In genomic region chr11:80771596-80772250, GRCm38 (mm10) we compare ENCODE assay signal across 22 mouse cellular contexts. TPM values are rescaled to one million over a fixed set of nuclear protein-coding genes. Genes with fewer than 3 reads are reported as not detected.
"Had no signal": no experiment of that assay in that cellular context is flagged by ENCODE, and none has a peak within 500 bp of the region (broad histone marks: within the 10 kb centered on the region; RNA-seq: fewer than 3 reads in every experiment).

No protein-coding gene starts in this region.

- H3K4me3 ChIP-seq: kidney, embryonic 15.5 days; limb, embryonic 10.5 days; limb, embryonic 13.5 days; liver, embryonic 12.5 days; liver, embryonic 15.5 days; lung, embryonic 15.5 days; midbrain, embryonic 12.5 days; midbrain, embryonic 15.5 days; neural tube, embryonic 12.5 days; neural tube, embryonic 15.5 days had no signal

- H3K4me1 ChIP-seq: liver, embryonic 15.5 days; midbrain, embryonic 12.5 days; midbrain, embryonic 15.5 days; neural tube, embryonic 15.5 days had no signal

- H3K9ac ChIP-seq: kidney, embryonic 15.5 days; limb, embryonic 13.5 days; liver, embryonic 12.5 days; liver, embryonic 15.5 days; lung, embryonic 15.5 days; midbrain, embryonic 12.5 days; midbrain, embryonic 15.5 days; neural tube, embryonic 12.5 days; neural tube, embryonic 15.5 days had no signal

- H3K9me3 ChIP-seq: kidney, embryonic 15.5 days; limb, embryonic 10.5 days; limb, embryonic 13.5 days; liver, embryonic 12.5 days; liver, embryonic 15.5 days; lung, embryonic 15.5 days; midbrain, embryonic 12.5 days; midbrain, embryonic 15.5 days; neural tube, embryonic 12.5 days; neural tube, embryonic 15.5 days had no signal

- H3K4me2 ChIP-seq: kidney, embryonic 15.5 days; limb, embryonic 13.5 days; liver, embryonic 12.5 days; liver, embryonic 15.5 days; lung, embryonic 15.5 days; midbrain, embryonic 12.5 days; midbrain, embryonic 15.5 days; neural tube, embryonic 12.5 days; neural tube, embryonic 15.5 days had no signal

- DNase-seq: kidney, postnatal 14 days; kidney, postnatal 4 days; liver; lung, adult 18-20 months; lung, postnatal 14 days; right cerebral cortex, adult 18-20 months; right cerebral cortex, postnatal 14 days; right cerebral cortex, postnatal 4 days; thymus, adult 18-20 months; thymus, postnatal 4 days had no signal

- H3K27me3 ChIP-seq: kidney, embryonic 15.5 days; lung, embryonic 15.5 days; midbrain, embryonic 15.5 days; neural tube, embryonic 12.5 days had no signal

- H3K36me3 ChIP-seq: kidney, embryonic 15.5 days; limb, embryonic 10.5 days; limb, embryonic 13.5 days; liver, embryonic 12.5 days; liver, embryonic 15.5 days; lung, embryonic 15.5 days; midbrain, embryonic 12.5 days; midbrain, embryonic 15.5 days; neural tube, embryonic 12.5 days; neural tube, embryonic 15.5 days had no signal

- H3K27ac ChIP-seq: kidney, embryonic 15.5 days; limb, embryonic 10.5 days; limb, embryonic 13.5 days; liver, embryonic 12.5 days; liver, embryonic 15.5 days; lung, embryonic 15.5 days; macrophage; midbrain, embryonic 12.5 days; midbrain, embryonic 15.5 days; neural tube, embryonic 12.5 days; neural tube, embryonic 15.5 days; stomach, postnatal 0 days had no signal

- ATAC-seq: liver, embryonic 12.5 days; midbrain, embryonic 15.5 days had no signal

RNA-seq across cellular contexts. Expression of gene Tmem98, which starts 38.3 kb away (rescaled TPM):
- polyA plus RNA-seq: macrophage had no signal
